Mouse (Mus musculus): ENCODE data around the gene Atg5. TPM values are rescaled to one million over a fixed set of nuclear protein-coding genes. Genes with fewer than 3 reads are reported as not detected.

Atg5 gene
- polyA plus RNA-seq, 1 experiment: 26.5 TPM

DNA sequence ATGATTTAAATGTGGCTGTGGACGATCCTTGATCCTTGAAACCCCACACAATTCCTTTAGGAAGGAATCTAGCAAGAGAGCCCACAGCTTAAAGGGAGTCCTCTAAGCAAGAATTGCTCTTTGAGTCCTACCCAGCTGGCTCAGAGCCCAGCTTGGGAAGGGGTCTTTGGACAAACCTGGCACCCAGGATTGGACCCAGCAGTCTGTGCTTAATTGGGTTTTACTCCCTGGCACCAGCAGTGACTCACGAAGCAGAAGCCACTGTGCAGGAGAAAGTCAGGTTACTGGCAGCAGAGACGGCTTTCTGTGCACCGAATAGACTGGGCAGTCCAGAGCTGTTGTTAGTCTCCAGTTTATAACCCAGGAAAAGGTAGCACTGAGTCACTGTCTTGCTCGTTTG is 117.1 kb downstream of the Atg5 start:
- DNase-seq (ENCODE audit: low spot score): no peak

DNA sequence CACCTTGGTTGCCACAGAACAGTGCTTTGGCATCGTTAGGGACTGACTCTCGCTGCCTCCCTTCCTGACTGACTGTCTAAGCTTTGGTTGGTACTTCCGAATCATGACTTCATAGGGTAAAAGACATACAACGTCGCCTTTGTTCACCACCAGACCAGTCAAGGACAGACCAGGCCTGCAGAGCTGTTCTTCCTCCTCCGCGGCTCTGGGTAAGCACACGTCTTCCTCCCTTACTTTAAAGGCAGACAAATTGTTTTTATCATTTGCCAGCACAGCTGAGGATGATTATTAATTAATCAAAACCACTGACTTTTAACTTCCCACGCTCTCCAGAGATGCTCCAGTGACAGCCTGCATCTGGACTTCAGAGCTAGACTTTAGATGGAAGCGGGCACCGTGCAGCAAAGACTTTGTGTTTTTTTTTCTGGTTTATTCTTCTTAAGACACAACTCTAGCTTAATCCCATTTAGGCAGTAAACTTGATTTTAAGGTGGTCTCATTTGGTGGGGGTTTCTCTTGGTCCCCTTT is 120.6 kb downstream of the Atg5 start:
- no peak for DNase-seq (ENCODE audit: low spot score)

DNA sequence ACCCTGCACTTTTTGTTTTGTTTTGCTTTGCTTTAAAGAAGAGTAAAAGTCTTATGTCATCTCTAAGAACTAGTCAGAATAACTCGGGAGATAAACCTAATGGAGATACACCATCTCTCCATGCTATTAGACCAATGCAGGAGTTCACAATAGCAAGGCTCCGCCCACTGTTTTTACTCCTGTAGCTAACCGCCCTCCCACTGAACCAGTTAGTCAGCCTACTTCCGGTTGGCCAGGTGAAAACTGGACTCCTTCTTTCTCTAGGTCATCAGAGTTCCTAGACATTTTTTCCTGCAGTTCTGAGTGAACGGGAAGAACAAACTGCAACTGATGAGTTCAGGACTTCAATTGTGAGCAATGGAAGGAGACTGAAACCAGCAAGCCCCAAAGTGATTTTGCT is 122.1 kb downstream of the Atg5 start:
- DNase-seq (ENCODE audit: low spot score): no peak

DNA sequence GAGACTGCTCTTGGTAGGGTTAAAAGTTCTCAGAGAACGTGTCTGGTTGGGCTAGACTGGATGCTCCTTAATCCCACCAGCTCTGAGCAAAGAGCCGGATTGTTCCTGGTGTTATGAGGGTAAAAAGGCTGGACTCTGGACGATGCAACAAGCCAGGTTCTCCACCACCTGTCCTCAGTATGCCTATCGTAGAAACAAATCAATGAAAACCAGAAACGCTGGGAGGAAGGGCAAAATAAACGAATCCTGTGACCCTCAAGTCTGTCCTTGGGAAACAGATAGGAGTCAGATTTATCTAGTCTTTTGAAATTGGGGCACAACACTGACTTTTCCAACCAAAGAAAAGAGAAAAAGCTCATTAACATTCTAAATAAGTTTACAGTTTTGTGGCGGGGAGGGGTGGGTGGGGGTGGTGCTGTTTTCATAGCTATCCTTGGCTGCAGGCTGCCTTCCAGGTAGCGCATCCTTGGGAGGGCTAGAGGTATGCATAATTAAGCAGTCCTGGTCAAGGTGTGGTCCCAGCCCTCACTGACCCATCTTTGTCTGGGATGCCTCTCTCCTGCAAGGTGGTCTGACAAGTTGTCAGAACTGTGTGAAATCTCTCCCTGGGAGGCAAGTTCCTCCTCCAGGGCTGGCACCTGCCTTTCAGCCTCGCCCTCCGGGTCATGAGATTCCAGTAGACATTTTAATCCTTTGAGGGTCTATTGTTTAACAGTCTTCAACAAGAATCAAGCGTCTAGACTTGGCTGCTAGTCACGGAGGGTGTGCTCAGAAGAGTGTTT is 123.5 kb downstream of the Atg5 start:
- DNase-seq (ENCODE audit: low spot score): no peak

DNA sequence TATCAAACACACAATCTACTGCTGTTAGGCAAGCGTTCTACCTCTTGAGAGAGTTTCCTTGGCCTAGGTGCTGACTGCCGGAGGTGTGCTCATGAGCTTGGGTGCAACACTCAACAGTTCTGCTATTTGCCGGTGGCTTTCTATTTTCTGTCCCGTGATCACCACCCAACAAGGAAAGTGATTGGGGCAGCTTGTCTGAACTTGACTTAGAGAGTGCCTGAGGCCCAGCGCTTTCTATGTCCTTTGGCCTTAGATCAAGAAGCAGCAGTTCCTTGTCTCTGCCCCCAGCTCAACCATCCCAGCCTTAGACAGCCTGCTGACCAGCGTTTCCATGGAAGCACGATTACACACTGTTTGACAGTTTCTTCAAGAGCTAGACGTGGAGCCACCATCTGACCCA is 124.7 kb downstream of the Atg5 start:
- no peak for DNase-seq (ENCODE audit: low spot score)

DNA sequence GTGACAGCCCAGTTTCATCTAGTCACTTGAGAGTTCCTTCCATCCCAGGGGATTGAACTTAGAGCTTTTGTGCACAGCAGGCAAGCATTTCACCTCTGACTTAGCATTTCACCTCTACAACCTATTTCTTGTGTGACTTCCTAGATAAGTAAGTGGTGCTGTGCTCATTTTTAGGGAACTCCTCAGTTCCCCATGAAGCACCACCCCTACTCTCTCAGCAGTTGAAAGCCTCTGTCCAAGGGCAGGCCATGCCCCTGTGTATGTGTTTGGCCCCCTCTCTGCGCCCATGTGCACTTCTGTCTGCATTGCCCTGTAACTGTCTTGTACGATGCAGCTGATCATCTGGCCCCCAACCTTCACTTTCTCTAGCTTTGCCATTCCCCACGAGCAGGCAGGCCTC is 132.0 kb downstream of the Atg5 start:
- DNase-seq (ENCODE audit: low spot score): no peak

DNA sequence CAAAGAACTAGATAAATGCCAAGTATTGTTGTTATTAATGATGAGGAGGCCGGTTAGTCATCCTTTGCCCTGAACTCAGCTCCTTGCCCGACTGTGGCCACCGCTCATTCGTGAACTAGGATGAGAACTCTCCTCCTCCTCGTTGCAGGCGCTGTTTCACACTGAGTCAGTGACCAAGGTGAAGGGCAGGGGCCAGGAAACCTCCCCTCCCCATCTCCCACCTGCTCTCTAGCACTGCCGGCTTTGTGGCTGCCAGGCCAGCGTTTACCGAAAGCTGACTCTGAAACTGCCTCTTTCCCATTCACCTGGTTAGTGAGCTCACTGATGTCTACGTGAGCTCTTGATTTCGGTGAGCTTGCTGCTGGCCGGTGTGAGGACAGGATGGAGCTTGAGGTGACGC is 132.4 kb downstream of the Atg5 start:
- DNase-seq (ENCODE audit: low spot score): no peak

DNA sequence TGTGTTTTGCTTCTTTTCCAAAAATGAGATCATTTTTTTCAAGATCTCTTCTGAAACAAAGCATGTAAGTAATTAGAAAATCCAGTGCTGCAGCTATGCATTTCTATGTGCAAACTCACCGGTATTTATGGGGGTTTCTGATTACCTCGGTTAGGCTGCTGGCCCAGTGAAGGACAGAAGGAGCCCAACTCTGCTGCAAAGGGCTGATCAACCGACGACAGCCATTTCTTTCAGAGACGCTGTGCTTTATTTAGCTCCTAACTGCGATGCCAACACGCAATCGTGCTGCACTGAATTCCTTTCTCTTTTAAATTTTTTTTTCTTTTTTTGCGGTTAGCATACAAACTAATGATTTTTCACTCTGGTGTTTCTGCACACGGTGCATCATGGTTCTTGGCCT is 133.4 kb downstream of the Atg5 start:
- DNase-seq (ENCODE audit: low spot score): no peak

DNA sequence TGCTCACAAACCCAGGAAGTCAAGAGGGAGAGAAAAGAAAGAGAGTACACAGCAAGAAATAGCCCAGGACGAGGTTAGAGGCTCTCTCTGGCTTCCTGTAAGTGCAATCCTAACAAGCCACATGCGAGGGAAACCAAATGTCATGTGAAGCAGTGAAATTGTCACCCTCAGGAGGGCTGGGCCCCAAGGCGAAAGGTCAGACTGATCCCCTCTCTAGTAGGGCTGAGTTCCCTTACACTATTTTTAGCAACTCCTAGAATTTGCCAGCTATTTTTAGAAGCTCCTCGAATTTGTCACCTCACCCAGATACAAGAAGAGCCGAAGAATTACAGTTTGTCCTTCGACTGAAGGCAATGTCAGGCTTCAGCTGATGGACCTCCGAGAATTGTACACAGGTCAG is 135.3 kb downstream of the Atg5 start:
- no peak for DNase-seq (ENCODE audit: low spot score)

DNA sequence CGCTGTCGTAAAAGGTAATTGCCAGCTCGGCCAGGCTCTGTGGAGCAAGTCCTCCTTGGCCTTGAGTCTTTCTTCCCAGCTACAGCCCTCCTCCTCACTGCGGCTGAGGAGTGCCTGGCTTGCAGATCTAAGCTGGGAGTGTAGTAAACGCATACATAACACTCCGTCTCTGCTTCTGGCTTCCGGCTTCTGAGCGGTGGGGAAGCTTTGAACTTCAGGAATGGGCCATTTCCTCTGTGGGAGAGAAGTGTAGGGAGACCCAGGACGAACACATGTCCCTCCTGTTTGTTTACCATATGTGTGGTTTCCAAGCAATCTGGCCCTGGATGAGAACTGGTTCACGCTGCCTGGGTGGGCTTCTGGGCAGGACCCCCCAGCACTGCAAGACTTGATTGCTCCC is 140.9 kb downstream of the Atg5 start:
- DNase-seq (ENCODE audit: low spot score): no peak

DNA sequence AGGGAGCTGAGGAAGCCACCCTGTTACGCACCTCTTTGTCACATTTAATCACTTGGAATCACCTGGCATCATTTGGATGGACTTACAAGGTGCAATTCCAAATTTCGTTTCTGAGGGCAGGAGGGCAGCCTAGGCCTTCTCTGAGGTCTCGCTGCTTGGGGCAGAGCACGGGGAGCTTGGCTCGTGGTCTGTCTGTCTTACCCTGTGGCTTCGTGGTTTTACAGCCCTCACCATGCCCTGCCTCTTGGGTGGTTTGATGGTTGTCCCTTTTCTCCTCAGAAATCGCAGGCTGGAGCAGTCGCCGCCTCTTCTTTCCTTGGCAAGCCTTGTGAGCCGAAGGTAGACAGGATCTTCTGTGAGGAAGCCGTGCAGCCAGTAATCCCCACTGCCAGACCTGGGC is 141.8 kb downstream of the Atg5 start:
- no peak for DNase-seq (ENCODE audit: low spot score)

Other genes starting within 250 kb of the Atg5 start
- gene Crybg1, start 119.5 kb upstream of the Atg5 start, polyA plus RNA-seq (2012; rRNA removed): 17.7 and 22.2 TPM in 2 replicates

Measured in urinary bladder, adult 2 months (tissue).